Mouse (Mus musculus): ENCODE measurements at regions not wholly inside any gene's neighbourhood (a gene's known extent, or its start where the extent isn't known, plus 50 kb on each side); places are given as distances from the start of the nearest gene placed in this dataset.
A peak's percentile ranks its signal among the peaks of the same experiment; 100 is the strongest.

- Histone ChIP-seq H3K4me2 (ENCODE audit: low read length) (no peak overlapping the region), H3K36me3 (ENCODE audit: control insufficient read depth, insufficient read depth, low read length) (no peaks in the 10 kb centered on the region), H3K27me3 (replicated peaks; ENCODE audit: control insufficient read depth, insufficient read depth, low read length) (no peaks in the 10 kb centered on the region), H3K4me3 (ENCODE audit: low read length) (no peak overlapping the region), H3K9me3 (ENCODE audit: control insufficient read depth, low read length) (no peaks in the 10 kb centered on the region), H3K4me1 (ENCODE audit: control insufficient read depth, insufficient read depth, low read depth, low read length) (no peaks in the 10 kb centered on the region), H3K9ac (ENCODE audit: low read depth, low read length) (no peak overlapping the region), H3K27ac (ENCODE audit: low read depth, low read length) (no peak overlapping the region)
- no peak for ATAC-seq
- 92% methylated on average over 9 of the region's 9 CpGs for WGBS
Observed at GRCm38 (mm10) chr17:41990804-41991203, 324.9 kb upstream of the Ptchd4 start.

DNA sequence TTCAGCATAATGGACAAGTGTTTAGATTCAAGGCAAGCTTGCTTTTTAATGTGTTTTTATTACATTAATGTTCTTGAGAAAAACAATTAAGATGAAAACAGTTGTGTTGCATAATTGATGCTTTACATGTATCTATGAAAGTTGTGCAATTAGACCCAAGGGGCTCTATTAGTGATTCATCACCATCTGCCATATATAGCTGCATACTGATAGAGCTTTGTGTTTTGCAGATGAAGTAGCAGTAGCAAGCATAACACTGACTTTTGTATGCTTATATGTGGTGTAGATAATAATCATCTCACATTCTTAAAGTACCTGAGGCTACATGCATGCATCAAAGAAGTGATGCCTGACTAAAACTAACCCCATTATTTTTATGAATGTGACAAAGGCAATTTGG is 307.3 kb upstream of the Ptchd4 start:
- no peak; the same call in 1 of the 2 replicates for ATAC-seq
- H3K9ac ChIP-seq (ENCODE audit: low read depth, low read length): no peak overlapping the region
- H3K36me3 ChIP-seq (ENCODE audit: control insufficient read depth, insufficient read depth, low read length): no peaks in the 10 kb centered on the region
- H3K9me3 ChIP-seq (ENCODE audit: control insufficient read depth, low read length): no peaks in the 10 kb centered on the region
- H3K4me2 ChIP-seq (ENCODE audit: low read length): no peak overlapping the region
- H3K4me1 ChIP-seq (ENCODE audit: control insufficient read depth, insufficient read depth, low read depth, low read length): no peaks in the 10 kb centered on the region
- H3K27ac ChIP-seq (ENCODE audit: low read depth, low read length): no peak overlapping the region
- H3K4me3 ChIP-seq (ENCODE audit: low read length): no peak overlapping the region
- H3K27me3 ChIP-seq (replicated peaks; ENCODE audit: control insufficient read depth, insufficient read depth, low read length): no peaks in the 10 kb centered on the region

- H3K9ac ChIP-seq (ENCODE audit: low read depth, low read length): no peak overlapping the region
- no peaks in the 10 kb centered on the region for H3K36me3 ChIP-seq (ENCODE audit: control insufficient read depth, insufficient read depth, low read length)
- ATAC-seq: no peak
- H3K9me3 ChIP-seq (ENCODE audit: control insufficient read depth, low read length): no peaks in the 10 kb centered on the region
- no peak overlapping the region for H3K27ac ChIP-seq (ENCODE audit: low read depth, low read length)
- H3K4me3 ChIP-seq (ENCODE audit: low read length): no peak overlapping the region
- H3K27me3 ChIP-seq (replicated peaks; ENCODE audit: control insufficient read depth, insufficient read depth, low read length): no peaks in the 10 kb centered on the region
- no peak overlapping the region for H3K4me2 ChIP-seq (ENCODE audit: low read length)
- H3K4me1 ChIP-seq (ENCODE audit: control insufficient read depth, insufficient read depth, low read depth, low read length): no peaks in the 10 kb centered on the region
- 100% methylated on average over 2 of the region's 2 CpGs for WGBS
Observed at GRCm38 (mm10) chr17:42024295-42024694, 291.5 kb upstream of the Ptchd4 start.

- no peaks in the 10 kb centered on the region for H3K27me3 ChIP-seq (replicated peaks; ENCODE audit: control insufficient read depth, insufficient read depth, low read length)
- H3K4me3 ChIP-seq (ENCODE audit: low read length): no peak overlapping the region
- no peaks in the 10 kb centered on the region for H3K9me3 ChIP-seq (ENCODE audit: control insufficient read depth, low read length)
- no peak overlapping the region for H3K4me2 ChIP-seq (ENCODE audit: low read length)
- H3K4me1 ChIP-seq (ENCODE audit: control insufficient read depth, insufficient read depth, low read depth, low read length): no peaks in the 10 kb centered on the region
- no peak overlapping the region for H3K27ac ChIP-seq (ENCODE audit: low read depth, low read length)
- ATAC-seq: no peak
- H3K9ac ChIP-seq (ENCODE audit: low read depth, low read length): no peak overlapping the region
- no peaks in the 10 kb centered on the region for H3K36me3 ChIP-seq (ENCODE audit: control insufficient read depth, insufficient read depth, low read length)
Observed at GRCm38 (mm10) chr17:42027253-42027652, 288.5 kb upstream of the Ptchd4 start.

DNA sequence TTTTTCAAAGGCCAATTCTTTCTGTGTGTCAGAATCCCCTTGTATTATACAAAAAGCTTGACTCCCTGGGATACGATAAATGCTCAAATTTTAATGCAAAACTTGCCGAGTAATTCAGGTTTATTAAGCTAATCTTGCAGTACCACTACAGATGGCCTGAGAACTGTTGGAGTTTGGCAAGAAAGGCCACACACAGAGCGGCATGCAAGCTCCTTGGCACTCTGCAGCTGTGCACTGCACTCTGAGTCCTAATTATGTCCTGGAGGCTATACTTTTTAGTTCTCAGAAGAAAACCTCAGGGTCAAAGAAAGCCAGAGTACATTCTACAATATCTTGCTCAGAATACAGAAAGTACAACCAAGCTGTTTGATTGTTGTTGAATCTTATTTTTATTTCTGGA is 286.3 kb upstream of the Ptchd4 start:
- peak; percentile 74; the same call in 1 of the 2 replicates for ATAC-seq

DNA sequence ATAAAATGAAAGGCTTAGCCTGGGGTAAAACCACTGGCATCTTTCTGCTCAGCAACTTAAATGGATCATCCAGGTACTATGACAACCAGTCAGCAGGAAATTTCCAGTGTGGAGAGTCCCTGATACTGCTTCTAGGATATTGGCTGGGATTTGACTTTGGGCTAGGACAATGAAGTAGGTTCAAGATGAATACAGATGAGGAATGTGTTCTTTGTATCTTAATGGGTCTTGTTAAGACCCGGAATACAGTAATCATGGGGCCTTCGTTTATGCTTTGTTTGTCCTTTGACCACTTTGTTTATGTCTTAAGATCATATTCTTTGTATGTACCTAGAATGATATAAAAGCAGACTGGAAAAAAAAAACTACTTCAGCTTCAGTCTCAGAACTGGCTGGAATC is 278.7 kb upstream of the Ptchd4 start:
- H3K4me1 ChIP-seq (ENCODE audit: control insufficient read depth, insufficient read depth, low read depth, low read length): no peaks in the 10 kb centered on the region
- no peak overlapping the region for H3K27ac ChIP-seq (ENCODE audit: low read depth, low read length)
- H3K4me2 ChIP-seq (ENCODE audit: low read length): no peak overlapping the region
- no peaks in the 10 kb centered on the region for H3K36me3 ChIP-seq (ENCODE audit: control insufficient read depth, insufficient read depth, low read length)
- no peaks in the 10 kb centered on the region for H3K9me3 ChIP-seq (ENCODE audit: control insufficient read depth, low read length)
- WGBS: 87% methylated on average over 2 of the region's 2 CpGs
- H3K9ac ChIP-seq (ENCODE audit: low read depth, low read length): no peak overlapping the region
- no peak for ATAC-seq
- H3K4me3 ChIP-seq (ENCODE audit: low read length): no peak overlapping the region
- no peaks in the 10 kb centered on the region for H3K27me3 ChIP-seq (replicated peaks; ENCODE audit: control insufficient read depth, insufficient read depth, low read length)

More for the DNA sequence above, 286.3 kb upstream of the Ptchd4 start:
- no peaks in the 10 kb centered on the region for H3K9me3 ChIP-seq (ENCODE audit: control insufficient read depth, low read length)
- H3K4me2 ChIP-seq (ENCODE audit: low read length): no peak overlapping the region
- no peaks in the 10 kb centered on the region for H3K27me3 ChIP-seq (replicated peaks; ENCODE audit: control insufficient read depth, insufficient read depth, low read length)
- no peaks in the 10 kb centered on the region for H3K36me3 ChIP-seq (ENCODE audit: control insufficient read depth, insufficient read depth, low read length)
- 57% methylated on average over 3 of the region's 3 CpGs for WGBS
- no peaks in the 10 kb centered on the region for H3K4me1 ChIP-seq (ENCODE audit: control insufficient read depth, insufficient read depth, low read depth, low read length)
- H3K4me3 ChIP-seq (ENCODE audit: low read length): no peak overlapping the region
- H3K9ac ChIP-seq (ENCODE audit: low read depth, low read length): no peak overlapping the region
- no peak overlapping the region for H3K27ac ChIP-seq (ENCODE audit: low read depth, low read length)

- peak; percentile 27; the same call in 1 of the 2 replicates for ATAC-seq
- 88% methylated on average over 5 of the region's 5 CpGs for WGBS
- no peaks in the 10 kb centered on the region for H3K27me3 ChIP-seq (replicated peaks; ENCODE audit: control insufficient read depth, insufficient read depth, low read length)
- no peaks in the 10 kb centered on the region for H3K4me1 ChIP-seq (ENCODE audit: control insufficient read depth, insufficient read depth, low read depth, low read length)
- no peak overlapping the region for H3K9ac ChIP-seq (ENCODE audit: low read depth, low read length)
- no peak overlapping the region for H3K27ac ChIP-seq (ENCODE audit: low read depth, low read length)
- H3K9me3 ChIP-seq (ENCODE audit: control insufficient read depth, low read length): no peaks in the 10 kb centered on the region
- H3K4me3 ChIP-seq (ENCODE audit: low read length): no peak overlapping the region
- no peaks in the 10 kb centered on the region for H3K36me3 ChIP-seq (ENCODE audit: control insufficient read depth, insufficient read depth, low read length)
- no peak overlapping the region for H3K4me2 ChIP-seq (ENCODE audit: low read length)
Observed at GRCm38 (mm10) chr17:42049779-42050515, 265.8 kb upstream of the Ptchd4 start.

- no peak overlapping the region for H3K4me2 ChIP-seq (ENCODE audit: low read length)
- no peak overlapping the region for H3K27ac ChIP-seq (ENCODE audit: low read depth, low read length)
- 62% methylated on average over 2 of the region's 2 CpGs for WGBS
- no peak overlapping the region for H3K4me3 ChIP-seq (ENCODE audit: low read length)
- H3K27me3 ChIP-seq (replicated peaks; ENCODE audit: control insufficient read depth, insufficient read depth, low read length): no peaks in the 10 kb centered on the region
- H3K9ac ChIP-seq (ENCODE audit: low read depth, low read length): no peak overlapping the region
- ATAC-seq: peak; percentile 61; the same call in 1 of the 2 replicates
- no peaks in the 10 kb centered on the region for H3K36me3 ChIP-seq (ENCODE audit: control insufficient read depth, insufficient read depth, low read length)
- no peaks in the 10 kb centered on the region for H3K9me3 ChIP-seq (ENCODE audit: control insufficient read depth, low read length)
- H3K4me1 ChIP-seq (ENCODE audit: control insufficient read depth, insufficient read depth, low read depth, low read length): no peaks in the 10 kb centered on the region
Observed at GRCm38 (mm10) chr17:42090764-42091452, 224.8 kb upstream of the Ptchd4 start.

GRCm38 (mm10) chr17:42113684-42114083 is 202.1 kb upstream of the Ptchd4 start:
- H3K27me3 ChIP-seq (replicated peaks; ENCODE audit: control insufficient read depth, insufficient read depth, low read length): no peaks in the 10 kb centered on the region
- H3K27ac ChIP-seq (ENCODE audit: low read depth, low read length): no peak overlapping the region
- no peak overlapping the region for H3K9ac ChIP-seq (ENCODE audit: low read depth, low read length)
- H3K4me2 ChIP-seq (ENCODE audit: low read length): no peak overlapping the region
- no peaks in the 10 kb centered on the region for H3K4me1 ChIP-seq (ENCODE audit: control insufficient read depth, insufficient read depth, low read depth, low read length)
- H3K36me3 ChIP-seq (ENCODE audit: control insufficient read depth, insufficient read depth, low read length): no peaks in the 10 kb centered on the region
- 76% methylated on average over 1 of the region's 1 CpGs for WGBS
- no peaks in the 10 kb centered on the region for H3K9me3 ChIP-seq (ENCODE audit: control insufficient read depth, low read length)
- no peak for ATAC-seq
- no peak overlapping the region for H3K4me3 ChIP-seq (ENCODE audit: low read length)
